Mouse (Mus musculus) kidney, postnatal 10 days (tissue): ENCODE results near the gene Defb26.

Experiments used
- DNase-seq: peaks from one replicate; pipeline ENCODE4 v3.0.0; 2021; ENCODE audit warnings: mixed read lengths

The Defb26 gene

DNA sequence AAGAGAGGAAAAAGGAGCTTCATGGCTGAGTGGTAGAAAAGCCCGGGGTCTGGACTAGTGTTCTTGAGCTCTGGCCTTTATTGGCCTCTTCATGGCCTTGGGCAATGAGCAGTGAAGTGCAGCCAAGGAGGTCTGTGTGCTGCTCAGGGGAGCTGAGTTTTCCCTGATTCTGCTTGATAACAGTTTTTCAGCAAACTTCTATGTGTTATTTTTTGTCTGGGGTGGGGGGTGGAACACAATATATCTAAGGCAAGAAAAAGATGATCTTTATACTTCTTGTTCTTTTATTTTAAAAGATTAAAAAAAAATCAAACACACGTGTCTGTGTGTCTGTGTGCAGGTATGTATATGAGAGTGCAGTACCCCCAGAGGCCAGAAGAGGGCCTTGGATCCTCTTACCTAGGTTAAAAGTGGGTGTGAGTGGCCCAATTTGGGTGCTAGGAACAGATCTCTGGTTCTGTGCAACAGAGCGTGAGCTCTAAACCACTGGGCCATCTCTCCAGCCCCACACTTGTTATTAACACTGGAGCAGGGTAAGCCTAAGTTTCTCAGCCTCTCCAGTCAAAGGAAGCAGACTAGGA, 46.8 kb downstream of the Defb26 start, which contains the start of gene Defb23:
Gene Defb23, minus strand, starts transcription at position 51 of the 581 bp plus-strand sequence.
- DNase-seq, result no peak

DNA sequence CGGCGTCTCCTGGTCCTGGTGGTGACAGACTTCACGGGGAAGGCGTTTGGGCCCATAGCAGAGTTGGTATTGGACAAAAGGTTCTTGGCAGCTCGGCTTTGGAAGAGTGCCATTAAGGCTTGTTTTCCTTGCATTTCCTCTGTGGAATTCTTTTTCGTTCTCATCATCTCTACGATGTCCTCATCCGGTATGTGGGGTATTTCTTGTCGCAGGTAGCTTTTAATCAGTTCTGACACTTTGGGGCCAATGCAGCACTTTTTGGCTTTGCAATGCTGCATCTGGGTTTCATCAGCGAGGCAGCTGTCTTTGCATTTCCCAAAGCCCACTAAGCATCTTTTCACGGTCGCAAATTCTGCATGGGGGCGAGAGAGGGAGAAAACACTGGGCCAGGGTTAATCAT, 52.3 kb downstream of the Defb26 start:
- DNase-seq, result no peak
